Mouse (Mus musculus) layer of hippocampus, adult 2 months (tissue): ENCODE measurements around the gene Lpo. TPM values are rescaled to one million over a fixed set of nuclear protein-coding genes. Genes with fewer than 3 reads are reported as not detected.

Source experiments
- DNase-seq, 2 experiments: peaks; one replicate each; pipeline ENCODE4 v3.0.0; 2022; ENCODE audit warnings: low spot score in 2 of 2
- H3K27ac ChIP-seq: fragments of 200-600 bp; 2 replicates; pipeline ENCODE4 v1.8.1; 2022
- H3K4me3 ChIP-seq: fragments of 200-600 bp; 2 replicates; pipeline ENCODE4 v1.8.1; 2022; ENCODE audit warnings: mild to moderate bottlenecking
- CTCF ChIP-seq: fragments of 200-600 bp; conservative IDR thresholded peaks from 2 replicates; pipeline ENCODE4 v1.8.1; 2022; ENCODE audit warnings: antibody characterized with exemption, mild to moderate bottlenecking, moderate library complexity
- microRNA-seq, 2 experiments: library from miRNA; unstranded; fragments of <30 nt; microRNA quantifications; one replicate each; pipeline ENCODE4 v1.2.0; 2021
- total RNA-seq, 2 experiments: library from RNA; stranded (reverse); gene quantifications; 2 replicates each; pipeline ENCODE4 v1.2.3; 2021

The Lpo gene
- total RNA-seq, 2 experiments from 2014 or later = 0.27 to 0.64 TPM

DNA sequence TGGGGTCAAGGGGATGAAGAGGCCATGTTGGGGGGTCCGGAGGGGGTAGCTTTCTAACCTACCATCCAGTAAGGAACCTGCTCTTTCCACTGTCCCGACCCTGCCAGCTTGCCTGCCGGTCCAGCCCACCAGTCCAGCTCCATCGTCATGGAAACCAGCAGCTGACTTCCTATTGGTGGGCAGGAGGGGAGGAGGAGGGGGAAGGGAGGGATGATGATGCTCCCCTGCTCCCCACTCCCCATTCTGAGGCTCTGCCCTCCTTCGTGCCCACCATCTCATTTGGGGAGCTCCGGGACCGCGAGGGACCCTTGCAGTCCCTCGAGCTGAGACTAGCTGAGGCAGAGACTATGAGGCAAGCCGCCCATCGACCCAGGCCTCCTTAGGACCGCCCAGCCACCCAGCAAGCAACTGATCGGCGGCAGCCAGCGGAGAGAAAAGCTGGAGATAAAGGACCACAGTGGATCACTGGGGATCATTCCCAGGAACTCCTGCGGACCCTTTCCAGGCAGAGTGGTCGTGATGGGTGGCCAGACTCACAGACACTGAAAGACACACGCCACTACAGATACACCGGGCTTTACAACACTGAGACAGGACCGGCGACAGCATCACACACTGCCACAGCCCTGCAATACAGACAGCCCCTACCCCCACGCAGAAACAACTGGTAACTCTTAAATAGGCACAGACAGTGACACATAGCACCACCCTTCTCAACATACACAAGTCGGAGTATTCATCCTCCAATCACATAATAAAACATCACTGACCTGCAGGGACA lies 67.6 kb downstream of the Lpo start, which contains the start of gene Tspoap1:
Gene Tspoap1 (plus strand): TSS at position 241 of the 781 bp plus-strand sequence.
- Histone ChIP-seq H3K27ac (peak within 1 kb of the TSS; percentile 98), H3K4me3 (peak within 1 kb of the TSS; percentile 67)
- DNase-seq = peak; percentile 78 to 86
- no peak for TF ChIP-seq CTCF

DNA sequence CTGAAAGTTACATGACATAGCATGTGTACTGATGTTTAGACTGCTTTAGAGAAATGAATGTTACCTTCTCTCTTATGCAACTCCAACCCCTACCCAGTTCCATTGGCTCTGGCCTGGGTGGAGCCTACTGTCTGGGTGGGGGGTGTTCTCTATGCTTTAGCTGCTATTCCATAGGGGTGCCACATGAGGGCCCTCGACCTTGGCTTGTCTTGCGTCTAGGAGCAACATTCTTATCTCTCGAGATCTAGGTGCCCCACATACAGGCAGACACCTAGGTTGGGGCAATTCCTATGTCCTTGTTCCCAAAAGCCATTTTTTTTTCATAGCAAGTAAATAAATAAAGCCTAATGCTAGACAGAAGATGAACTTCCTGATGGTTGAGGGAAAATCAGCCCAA lies 68.5 kb downstream of the Lpo start:
- H3K27ac ChIP-seq = peak overlapping the region; percentile 98
- TF ChIP-seq CTCF = peak; percentile 74
- peak; percentile 57 to 65 for DNase-seq
- H3K4me3 ChIP-seq = peak overlapping the region; percentile 67; the same call in 1 of the 2 replicates

DNA sequence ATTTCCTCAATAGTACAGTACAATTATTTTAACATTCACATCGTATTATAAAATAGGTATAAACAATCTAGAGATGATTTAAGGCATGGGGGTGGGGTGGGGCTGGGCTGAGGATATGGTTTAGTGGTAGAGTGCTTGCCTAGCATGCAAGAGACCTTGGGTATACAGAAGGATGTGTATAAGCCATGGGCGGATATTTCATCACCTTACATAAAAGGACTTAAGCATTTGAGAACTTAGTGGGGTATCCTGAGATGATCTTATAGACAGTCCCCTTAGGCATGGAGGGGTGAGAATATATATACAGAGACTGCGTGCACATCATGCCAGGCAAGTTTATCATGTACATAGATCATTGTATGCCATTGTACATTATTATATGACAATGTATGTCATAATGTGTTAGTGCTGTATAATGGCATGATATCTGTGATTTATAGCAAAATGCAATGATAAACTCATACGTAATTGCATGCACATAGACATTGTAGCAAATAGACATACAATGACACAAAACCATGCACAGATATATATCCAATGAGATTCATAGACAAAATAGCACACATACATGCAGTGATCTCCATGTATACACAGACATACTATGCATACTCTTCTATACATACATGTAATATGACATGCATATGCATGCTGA lies 69.0 kb downstream of the Lpo start:
- TF ChIP-seq CTCF = no peak
- H3K27ac ChIP-seq = peak overlapping the region; percentile 98; the same call in 1 of the 2 replicates
- H3K4me3 ChIP-seq = no peak overlapping the region
- DNase-seq = no peak

DNA sequence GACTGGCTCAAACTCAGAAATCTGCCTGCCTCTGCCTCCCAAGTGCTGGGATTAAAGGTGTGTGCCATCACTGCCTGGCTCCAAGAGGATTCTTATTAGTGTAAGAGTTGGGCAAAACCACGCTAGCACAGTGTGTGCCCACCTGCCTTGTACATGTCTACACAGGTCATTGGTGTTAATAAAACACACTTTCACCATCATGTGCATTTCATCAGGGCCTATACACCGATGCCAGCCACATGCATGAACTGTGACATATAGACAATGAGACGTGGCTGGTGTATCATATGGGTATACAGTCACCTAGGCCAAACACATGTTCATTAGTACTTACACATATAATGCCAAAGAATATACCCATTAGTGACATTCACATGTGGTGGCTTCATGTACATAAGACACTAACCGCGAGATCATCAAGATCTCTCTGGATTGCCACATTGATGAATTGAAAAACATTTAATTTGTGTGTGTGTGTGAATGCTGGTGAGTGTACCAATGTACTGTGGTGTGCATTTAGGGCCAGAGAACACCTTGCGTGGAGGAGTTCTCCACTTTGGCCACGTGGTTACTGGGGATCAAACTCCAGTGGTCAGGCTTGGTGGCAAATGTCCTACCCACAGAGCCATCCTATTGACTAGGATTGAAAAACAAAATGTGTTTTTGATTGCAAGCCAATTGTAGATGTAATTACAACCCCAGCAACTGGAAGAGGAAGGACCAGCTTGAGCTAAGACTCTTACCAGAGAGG lies 69.8 kb downstream of the Lpo start:
- no peak for DNase-seq
- no peak overlapping the region for H3K4me3 ChIP-seq
- TF ChIP-seq CTCF = no peak
- H3K27ac ChIP-seq = no peak overlapping the region

DNA sequence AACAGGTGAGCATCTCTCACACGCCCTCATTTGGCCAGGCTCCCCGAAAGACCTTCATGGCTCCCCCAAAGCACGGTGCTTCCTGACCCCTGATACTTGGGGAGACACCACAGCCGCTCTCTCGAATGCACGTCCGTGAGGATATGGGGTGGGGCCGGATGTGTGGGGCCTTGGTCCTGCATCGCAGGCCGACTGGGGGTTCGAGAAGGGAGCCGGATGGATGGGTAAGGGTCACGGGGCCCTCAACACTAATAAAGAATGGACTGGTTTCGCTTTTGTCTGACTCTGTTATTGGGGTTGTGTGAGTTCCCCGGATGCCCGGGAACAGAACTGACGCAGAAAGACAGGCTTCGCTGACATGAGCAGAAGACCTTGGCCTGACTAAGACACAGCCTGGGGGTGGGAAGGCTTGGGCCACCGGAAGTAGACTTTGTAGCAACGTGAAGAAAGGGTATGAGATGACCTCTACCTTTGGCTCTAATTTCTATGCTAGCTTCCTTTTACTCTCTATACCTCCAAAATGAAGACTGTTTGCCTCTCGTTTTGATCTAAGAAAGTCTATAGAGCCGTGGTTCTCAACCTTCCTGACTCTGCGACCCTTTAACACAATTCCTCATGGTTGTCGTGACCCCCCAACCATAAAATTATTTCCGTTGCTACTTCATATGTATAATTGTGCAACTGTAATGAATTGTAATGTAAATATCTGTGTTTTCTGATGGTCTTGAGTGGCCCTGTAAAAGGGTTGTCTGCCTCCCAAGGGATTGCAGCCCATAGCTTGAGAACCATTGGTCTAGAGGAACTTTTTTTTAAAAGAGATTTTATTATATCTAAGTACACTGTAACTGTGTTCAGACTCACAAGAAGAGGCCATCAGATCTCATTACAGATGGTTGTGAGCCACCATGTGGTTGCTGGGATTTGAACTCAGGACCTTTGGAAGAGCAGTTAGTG lies 70.8 kb downstream of the Lpo start:
- H3K27ac ChIP-seq = no peak overlapping the region
- no peak for TF ChIP-seq CTCF
- no peak for DNase-seq
- no peak overlapping the region; the same call in 1 of the 2 replicates for H3K4me3 ChIP-seq

Small RNA genes lying within 50 kb of the gene (microRNA-seq; reads per million reads assigned to microRNA genes)
- gene Mir142 (0 reads per million in 2 experiments), gene Mir142b (0 to 0.64 reads per million in 2 experiments)

Other genes with a start within 250 kb of the Lpo start
- gene Mtmr4, start 236.1 kb downstream of the Lpo start, total RNA-seq = 10 to 100 TPM; 81.5 to 89.0 TPM
- under 1 TPM; 0.56 to 0.90 TPM for gene Hsf5, start 211.1 kb downstream of the Lpo start, total RNA-seq
- gene Rnf43, start 165.6 kb downstream of the Lpo start, total RNA-seq = 1 to 10 TPM; 3.1 to 3.9 TPM
- gene Supt4a, start 90.7 kb downstream of the Lpo start, total RNA-seq = 10 to 100 TPM; 72.1 to 72.8 TPM
- gene Tspoap1, start 67.7 kb downstream of the Lpo start, total RNA-seq = 100 to 1,000 TPM; 155 to 175 TPM
- not detected for gene Mpo, start 34.7 kb downstream of the Lpo start, total RNA-seq
- 1 to 10 TPM; 5.7 to 5.9 TPM for gene Mks1, start 24.9 kb upstream of the Lpo start, total RNA-seq
- not detected for gene Epx, start 47.2 kb upstream of the Lpo start, total RNA-seq
- gene Olfr462, start 64.0 kb upstream of the Lpo start, total RNA-seq = not detected
- not detected for gene Olfr463, start 69.1 kb upstream of the Lpo start, total RNA-seq
- gene Olfr464, start 92.7 kb upstream of the Lpo start, total RNA-seq = not detected
- 100 to 1,000 TPM; 447 to 467 TPM for gene Dynll2, start 159.2 kb upstream of the Lpo start, total RNA-seq
- gene Srsf1, start 219.1 kb upstream of the Lpo start, total RNA-seq = 100 to 1,000 TPM; 234 TPM
- 10 to 100 TPM; 22.0 to 22.7 TPM for gene Vezf1, start 240.0 kb upstream of the Lpo start, total RNA-seq